Mouse (Mus musculus): ENCODE results near the gene Copa. TPM values are rescaled to one million over a fixed set of nuclear protein-coding genes. Genes with fewer than 3 reads are reported as not detected.

Gene Copa
- polyA plus RNA-seq, 1 experiment from 2014 or later: 194 TPM

- H3K27ac ChIP-seq (ENCODE audit: low read depth, low read length): no peak overlapping the region
- H3K4me3 ChIP-seq (ENCODE audit: low read length): no peak overlapping the region
- peaks cover 94% of the 10 kb centered on the region for H3K36me3 ChIP-seq (ENCODE audit: control insufficient read depth, insufficient read depth, low read length)
- no peak overlapping the region for H3K9ac ChIP-seq (ENCODE audit: low read depth, low read length)
- no peaks in the 10 kb centered on the region for H3K27me3 ChIP-seq (ENCODE audit: control insufficient read depth, insufficient read depth, low read length)
- WGBS: 52% methylated on average over 4 of the region's 4 CpGs
- no peak for ATAC-seq (ENCODE audit: low FRiP score, low TSS enrichment)
- no peaks in the 10 kb centered on the region for H3K9me3 ChIP-seq (ENCODE audit: control insufficient read depth, low read length)
- H3K4me1 ChIP-seq (ENCODE audit: control insufficient read depth, insufficient read depth, low read length): no peaks in the 10 kb centered on the region
- no peak overlapping the region for H3K4me2 ChIP-seq (replicated peaks; ENCODE audit: low read depth, low read length)
These were observed 10.8 kb upstream of the Copa start for GRCm38 (mm10) chr1:172071556-172071955.

- H3K4me3 ChIP-seq (ENCODE audit: low read length): no peak overlapping the region
- no peak overlapping the region for H3K9ac ChIP-seq (ENCODE audit: low read depth, low read length)
- H3K9me3 ChIP-seq (ENCODE audit: control insufficient read depth, low read length): no peaks in the 10 kb centered on the region
- H3K27me3 ChIP-seq (ENCODE audit: control insufficient read depth, insufficient read depth, low read length): no peaks in the 10 kb centered on the region
- 96% methylated on average over 7 of the region's 7 CpGs for whole genome bisulfite sequencing
- ATAC-seq (ENCODE audit: low FRiP score, low TSS enrichment): no peak
- peaks cover 92% of the 10 kb centered on the region for H3K36me3 ChIP-seq (ENCODE audit: control insufficient read depth, insufficient read depth, low read length)
- H3K27ac ChIP-seq (ENCODE audit: low read depth, low read length): no peak overlapping the region
- H3K4me2 ChIP-seq (replicated peaks; ENCODE audit: low read depth, low read length): no peak overlapping the region
- H3K4me1 ChIP-seq (ENCODE audit: control insufficient read depth, insufficient read depth, low read length): no peaks in the 10 kb centered on the region
These were observed 9.7 kb upstream of the Copa start for GRCm38 (mm10) chr1:172072604-172073003.

- H3K4me2 ChIP-seq (replicated peaks; ENCODE audit: low read depth, low read length): no peak overlapping the region
- no peaks in the 10 kb centered on the region for H3K4me1 ChIP-seq (ENCODE audit: control insufficient read depth, insufficient read depth, low read length)
- peaks cover 66% of the 10 kb centered on the region for H3K36me3 ChIP-seq (ENCODE audit: control insufficient read depth, insufficient read depth, low read length)
- H3K27me3 ChIP-seq (ENCODE audit: control insufficient read depth, insufficient read depth, low read length): no peaks in the 10 kb centered on the region
- ATAC-seq (ENCODE audit: low FRiP score, low TSS enrichment): no peak
- H3K27ac ChIP-seq (ENCODE audit: low read depth, low read length): no peak overlapping the region
- H3K4me3 ChIP-seq (ENCODE audit: low read length): no peak overlapping the region
- H3K9me3 ChIP-seq (ENCODE audit: control insufficient read depth, low read length): no peaks in the 10 kb centered on the region
- 74% methylated on average over 5 of the region's 5 CpGs for WGBS
- H3K9ac ChIP-seq (ENCODE audit: low read depth, low read length): no peak overlapping the region
These were observed 4.3 kb upstream of the Copa start for GRCm38 (mm10) chr1:172077981-172078380.

GRCm38 (mm10) chr1:172082899-172083445, 643 bp downstream of the Copa start:
- no peaks in the 10 kb centered on the region for H3K9me3 ChIP-seq (ENCODE audit: control insufficient read depth, low read length)
- peak; percentile 74 for ATAC-seq (ENCODE audit: low FRiP score, low TSS enrichment)
- peak overlapping the region; percentile 91 for H3K4me3 ChIP-seq (ENCODE audit: low read length)
- H3K27ac ChIP-seq (ENCODE audit: low read depth, low read length): peak overlapping the region; percentile 73; the same call in 1 of the 2 replicates
- peaks cover 27% of the 10 kb centered on the region for H3K36me3 ChIP-seq (ENCODE audit: control insufficient read depth, insufficient read depth, low read length)
- under 1% methylated on average over 23 of the region's 24 CpGs for WGBS
- 0 out of 2 replicates have a peak, but pooled peaks cover 6% of the 10 kb centered on the region for H3K4me1 ChIP-seq (ENCODE audit: control insufficient read depth, insufficient read depth, low read length)
- peak overlapping the region; percentile 86 for H3K9ac ChIP-seq (ENCODE audit: low read depth, low read length)
- no peaks in the 10 kb centered on the region for H3K27me3 ChIP-seq (ENCODE audit: control insufficient read depth, insufficient read depth, low read length)
- peak overlapping the region; percentile 44 for H3K4me2 ChIP-seq (replicated peaks; ENCODE audit: low read depth, low read length)

- Histone ChIP-seq H3K36me3 (ENCODE audit: control insufficient read depth, insufficient read depth, low read length) (peaks cover 90% of the 10 kb centered on the region), H3K9ac (ENCODE audit: low read depth, low read length) (no peak overlapping the region), H3K4me1 (ENCODE audit: control insufficient read depth, insufficient read depth, low read length) (no peaks in the 10 kb centered on the region), H3K27me3 (ENCODE audit: control insufficient read depth, insufficient read depth, low read length) (no peaks in the 10 kb centered on the region), H3K9me3 (ENCODE audit: control insufficient read depth, low read length) (no peaks in the 10 kb centered on the region), H3K4me2 (replicated peaks; ENCODE audit: low read depth, low read length) (no peak overlapping the region), H3K4me3 (ENCODE audit: low read length) (no peak overlapping the region), H3K27ac (ENCODE audit: low read depth, low read length) (no peak overlapping the region)
- no peak for ATAC-seq (ENCODE audit: low FRiP score, low TSS enrichment)
- WGBS: 72% methylated on average over 3 of the region's 3 CpGs
These were observed 11.2 kb downstream of the Copa start for GRCm38 (mm10) chr1:172093522-172093921.

- ATAC-seq (ENCODE audit: low FRiP score, low TSS enrichment): no peak
- Histone ChIP-seq H3K27me3 (ENCODE audit: control insufficient read depth, insufficient read depth, low read length) (no peaks in the 10 kb centered on the region), H3K4me3 (ENCODE audit: low read length) (no peak overlapping the region), H3K4me2 (replicated peaks; ENCODE audit: low read depth, low read length) (no peak overlapping the region), H3K36me3 (ENCODE audit: control insufficient read depth, insufficient read depth, low read length) (peaks cover 87% of the 10 kb centered on the region), H3K9ac (ENCODE audit: low read depth, low read length) (no peak overlapping the region), H3K27ac (ENCODE audit: low read depth, low read length) (no peak overlapping the region), H3K9me3 (ENCODE audit: control insufficient read depth, low read length) (no peaks in the 10 kb centered on the region), H3K4me1 (ENCODE audit: control insufficient read depth, insufficient read depth, low read length) (no peaks in the 10 kb centered on the region)
These were observed 12.0 kb downstream of the Copa start for GRCm38 (mm10) chr1:172094295-172094694.

- H3K27ac ChIP-seq (ENCODE audit: low read depth, low read length): no peak overlapping the region
- no peaks in the 10 kb centered on the region for H3K4me1 ChIP-seq (ENCODE audit: control insufficient read depth, insufficient read depth, low read length)
- ATAC-seq (ENCODE audit: low FRiP score, low TSS enrichment): no peak
- no peak overlapping the region for H3K4me2 ChIP-seq (replicated peaks; ENCODE audit: low read depth, low read length)
- H3K9ac ChIP-seq (ENCODE audit: low read depth, low read length): no peak overlapping the region
- peaks cover 84% of the 10 kb centered on the region for H3K36me3 ChIP-seq (ENCODE audit: control insufficient read depth, insufficient read depth, low read length)
- no peak overlapping the region for H3K4me3 ChIP-seq (ENCODE audit: low read length)
- no peaks in the 10 kb centered on the region for H3K9me3 ChIP-seq (ENCODE audit: control insufficient read depth, low read length)
- H3K27me3 ChIP-seq (ENCODE audit: control insufficient read depth, insufficient read depth, low read length): no peaks in the 10 kb centered on the region
- 83% methylated on average over 6 of the region's 6 CpGs for WGBS
These were observed 12.9 kb downstream of the Copa start for GRCm38 (mm10) chr1:172095202-172095601.

- Histone ChIP-seq H3K9ac (ENCODE audit: low read depth, low read length) (no peak overlapping the region), H3K4me3 (ENCODE audit: low read length) (no peak overlapping the region), H3K4me2 (replicated peaks; ENCODE audit: low read depth, low read length) (no peak overlapping the region), H3K27ac (ENCODE audit: low read depth, low read length) (no peak overlapping the region), H3K36me3 (ENCODE audit: control insufficient read depth, insufficient read depth, low read length) (peaks cover 85% of the 10 kb centered on the region), H3K27me3 (ENCODE audit: control insufficient read depth, insufficient read depth, low read length) (no peaks in the 10 kb centered on the region), H3K4me1 (ENCODE audit: control insufficient read depth, insufficient read depth, low read length) (no peaks in the 10 kb centered on the region), H3K9me3 (ENCODE audit: control insufficient read depth, low read length) (no peaks in the 10 kb centered on the region)
- WGBS: 85% methylated on average over 6 of the region's 6 CpGs
- no peak for ATAC-seq (ENCODE audit: low FRiP score, low TSS enrichment)
These were observed 17.1 kb downstream of the Copa start for GRCm38 (mm10) chr1:172099325-172100033.

- Histone ChIP-seq H3K9me3 (ENCODE audit: control insufficient read depth, low read length) (no peaks in the 10 kb centered on the region), H3K4me1 (ENCODE audit: control insufficient read depth, insufficient read depth, low read length) (no peaks in the 10 kb centered on the region), H3K9ac (ENCODE audit: low read depth, low read length) (no peak overlapping the region), H3K27me3 (ENCODE audit: control insufficient read depth, insufficient read depth, low read length) (no peaks in the 10 kb centered on the region), H3K36me3 (ENCODE audit: control insufficient read depth, insufficient read depth, low read length) (peaks cover 90% of the 10 kb centered on the region), H3K4me2 (replicated peaks; ENCODE audit: low read depth, low read length) (no peak overlapping the region), H3K27ac (ENCODE audit: low read depth, low read length) (no peak overlapping the region), H3K4me3 (ENCODE audit: low read length) (no peak overlapping the region)
- 86% methylated on average over 4 of the region's 4 CpGs for whole genome bisulfite sequencing
- no peak for ATAC-seq (ENCODE audit: low FRiP score, low TSS enrichment)
These were observed 21.3 kb downstream of the Copa start for GRCm38 (mm10) chr1:172103619-172104018.
